Mouse (Mus musculus) megakaryocyte, embryonic 14.5 days (primary cell): ENCODE data around the gene Tle3. TPM values are rescaled to one million over a fixed set of nuclear protein-coding genes. Genes with fewer than 3 reads are reported as not detected.

Experiments used
- H3K27me3 ChIP-seq: replicated peaks from 2 replicates; pipeline ENCODE3; 2012; ENCODE audit warnings: inconsistent platforms
- H3K36me3 ChIP-seq: replicated peaks from 2 replicates; pipeline ENCODE3; 2012; ENCODE audit warnings: low read length, inconsistent platforms, mixed read lengths
- H3K4me1 ChIP-seq: 2 replicates; pipeline ENCODE4 v1.6.1; 2012; ENCODE audit warnings: inconsistent platforms
- H3K4me3 ChIP-seq: replicated peaks from 2 replicates; pipeline ENCODE3; 2012; ENCODE audit warnings: moderate library complexity, mild to moderate bottlenecking, inconsistent platforms
- H3K9me3 ChIP-seq: 2 replicates; pipeline ENCODE4 v1.6.1; 2012; ENCODE audit warnings: inconsistent platforms
- FLI1 ChIP-seq: IDR thresholded peaks from 2 replicates; pipeline ENCODE4 v1.6.1; 2012; ENCODE audit warnings: low read length, inconsistent platforms, mixed read lengths
- GATA1 ChIP-seq: IDR thresholded peaks from 3 replicates; pipeline ENCODE4 v1.6.1; 2012; ENCODE audit warnings: mixed read lengths, low read length, inconsistent platforms, borderline replicate concordance
- polyA plus RNA-seq: library from polyadenylated mRNA; stranded (reverse); fragments of >175 nt; gene quantifications from 2 replicates; pipeline ENCODE4 v1.2.3, GENCODE M21; 2012; ENCODE audit warnings: low replicate concordance; ENCODE audit not compliant: insufficient read depth

The Tle3 gene
- polyA plus RNA-seq, 1 experiment, result 60.7 TPM

DNA sequence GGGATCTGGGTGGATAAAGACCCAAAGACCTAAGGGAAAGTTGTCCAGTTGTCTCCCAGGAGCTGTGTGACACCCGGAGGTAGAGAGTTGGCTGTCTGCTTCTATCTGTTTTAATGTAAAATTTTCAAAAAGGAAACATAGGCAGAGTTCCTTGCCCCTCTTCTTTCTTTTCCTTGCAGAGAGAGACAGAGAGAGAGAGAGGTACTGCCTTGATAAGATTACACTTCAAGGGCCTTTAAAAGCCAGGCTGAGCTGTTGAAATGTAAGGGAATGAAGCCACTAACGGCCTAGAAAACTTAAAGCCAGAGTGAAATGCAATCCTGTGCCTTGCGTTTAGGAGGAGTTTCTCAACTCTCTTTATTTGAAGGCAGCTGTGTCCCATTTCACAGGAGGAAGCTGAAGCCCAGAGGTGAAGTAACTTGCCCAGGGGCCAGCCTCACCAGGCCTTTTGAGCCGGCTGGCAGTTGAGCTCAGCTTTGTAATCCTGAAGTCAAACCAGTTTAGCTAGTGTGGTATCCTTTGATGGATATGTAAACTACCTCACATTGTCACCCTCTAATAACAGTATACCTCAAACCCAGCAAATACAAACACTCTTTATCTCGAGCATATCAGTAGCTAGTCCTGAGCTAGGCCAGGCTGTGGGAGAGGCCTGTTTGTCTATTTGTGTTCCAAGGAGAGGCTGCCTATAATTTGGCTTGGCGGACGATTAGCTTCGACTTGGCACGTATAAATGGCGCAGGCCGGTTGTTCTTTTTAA is 3.8 kb downstream of the Tle3 start:
- H3K4me1 ChIP-seq, result peaks cover 89% of the 10 kb centered on the region
- peaks cover 36% of the 10 kb centered on the region for H3K27me3 ChIP-seq
- no peaks in the 10 kb centered on the region for H3K9me3 ChIP-seq
- TF ChIP-seq FLI1, result no peak
- TF ChIP-seq GATA1, result no peak
- no peak overlapping the region for H3K4me3 ChIP-seq
- H3K36me3 ChIP-seq, result peaks cover 45% of the 10 kb centered on the region

DNA sequence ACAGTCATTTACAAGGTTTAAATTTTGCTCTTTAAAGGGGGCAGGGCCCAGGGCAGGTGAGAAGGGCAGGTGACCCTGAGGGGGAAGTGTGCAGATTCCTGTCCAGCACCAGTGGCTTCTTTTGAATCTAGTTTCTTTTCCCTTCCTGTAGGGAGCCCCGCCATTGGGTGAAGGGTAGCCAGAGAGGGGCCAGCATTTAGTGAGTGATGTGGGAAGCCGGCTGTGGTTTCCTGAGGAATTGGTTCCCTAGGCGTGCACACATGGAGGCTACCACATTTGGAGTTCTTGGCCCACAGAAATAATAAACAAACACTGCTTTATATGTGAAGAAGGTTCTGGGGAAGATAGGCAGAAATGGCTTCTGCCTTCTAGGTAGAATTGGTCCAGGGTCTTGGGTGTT is 4.5 kb downstream of the Tle3 start:
- Histone ChIP-seq H3K9me3 (no peaks in the 10 kb centered on the region), H3K4me3 (no peak overlapping the region), H3K27me3 (peaks cover 39% of the 10 kb centered on the region), H3K4me1 (peaks cover 88% of the 10 kb centered on the region), H3K36me3 (peaks cover 50% of the 10 kb centered on the region)
- no peak for TF ChIP-seq GATA1
- no peak for TF ChIP-seq FLI1

DNA sequence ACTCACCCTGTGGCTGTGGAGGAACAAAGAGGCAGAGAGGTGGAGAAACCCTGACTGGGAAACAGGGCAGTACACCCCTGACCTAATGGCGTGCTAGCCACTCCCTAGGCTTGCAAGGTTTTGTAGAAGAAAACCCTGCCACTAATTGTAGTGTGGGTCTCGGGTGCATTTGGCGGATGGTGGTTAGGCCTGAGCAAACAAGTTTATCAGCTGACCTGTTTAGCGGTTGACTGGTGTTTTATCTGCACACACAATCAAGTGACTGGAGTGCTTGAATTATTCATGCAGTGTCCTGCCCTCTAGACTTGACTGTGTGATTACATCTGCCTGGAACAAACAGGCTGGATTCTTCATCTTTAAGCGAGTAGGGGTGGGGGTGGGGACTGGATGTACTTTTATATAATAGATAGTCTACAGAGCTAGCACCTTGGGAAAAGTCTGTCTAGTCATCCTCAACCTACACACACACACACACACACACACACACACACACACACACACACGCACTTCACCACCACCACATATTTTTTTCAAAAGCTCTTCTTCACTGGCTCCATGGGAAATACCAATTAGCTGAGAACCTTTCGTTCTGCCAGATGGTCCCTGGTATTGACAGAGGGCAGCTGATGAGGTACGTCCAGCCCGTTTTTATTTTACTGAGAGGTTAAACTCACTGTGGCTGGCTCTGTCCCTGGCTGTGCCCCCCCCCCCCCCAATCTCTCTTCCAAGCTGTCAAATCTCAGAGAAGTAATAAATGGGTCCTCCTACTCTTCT is 5.7 kb downstream of the Tle3 start:
- peaks cover 47% of the 10 kb centered on the region for H3K27me3 ChIP-seq
- peaks cover 63% of the 10 kb centered on the region for H3K36me3 ChIP-seq
- TF ChIP-seq FLI1 (no peak), GATA1 (no peak)
- H3K9me3 ChIP-seq, result no peaks in the 10 kb centered on the region
- no peak overlapping the region for H3K4me3 ChIP-seq
- peaks cover 91% of the 10 kb centered on the region for H3K4me1 ChIP-seq

DNA sequence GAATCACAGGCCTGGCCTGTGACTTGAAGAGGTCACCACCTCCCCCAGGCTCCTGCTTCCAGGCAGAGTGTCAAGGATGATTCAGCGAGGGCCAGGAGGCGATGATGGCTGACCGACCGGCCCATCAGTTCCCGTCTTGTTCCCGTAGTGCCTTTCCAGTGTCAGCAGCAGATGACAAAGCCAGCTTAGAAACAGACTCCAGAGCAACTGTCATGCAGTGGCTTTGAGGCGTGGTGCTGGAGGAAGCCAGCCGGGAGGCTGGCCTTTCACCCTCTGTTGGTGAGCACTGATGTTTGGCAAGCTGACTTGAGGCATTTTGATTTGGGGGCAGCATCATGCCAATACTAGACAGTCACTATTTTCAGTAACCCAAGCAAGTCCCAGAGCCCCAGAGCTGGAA is 6.3 kb downstream of the Tle3 start:
- H3K4me1 ChIP-seq, result peaks cover 90% of the 10 kb centered on the region
- no peaks in the 10 kb centered on the region for H3K9me3 ChIP-seq
- H3K27me3 ChIP-seq, result peaks cover 51% of the 10 kb centered on the region
- peaks cover 68% of the 10 kb centered on the region for H3K36me3 ChIP-seq
- TF ChIP-seq FLI1 (no peak), GATA1 (no peak)
- H3K4me3 ChIP-seq, result peak overlapping the region; percentile 33

DNA sequence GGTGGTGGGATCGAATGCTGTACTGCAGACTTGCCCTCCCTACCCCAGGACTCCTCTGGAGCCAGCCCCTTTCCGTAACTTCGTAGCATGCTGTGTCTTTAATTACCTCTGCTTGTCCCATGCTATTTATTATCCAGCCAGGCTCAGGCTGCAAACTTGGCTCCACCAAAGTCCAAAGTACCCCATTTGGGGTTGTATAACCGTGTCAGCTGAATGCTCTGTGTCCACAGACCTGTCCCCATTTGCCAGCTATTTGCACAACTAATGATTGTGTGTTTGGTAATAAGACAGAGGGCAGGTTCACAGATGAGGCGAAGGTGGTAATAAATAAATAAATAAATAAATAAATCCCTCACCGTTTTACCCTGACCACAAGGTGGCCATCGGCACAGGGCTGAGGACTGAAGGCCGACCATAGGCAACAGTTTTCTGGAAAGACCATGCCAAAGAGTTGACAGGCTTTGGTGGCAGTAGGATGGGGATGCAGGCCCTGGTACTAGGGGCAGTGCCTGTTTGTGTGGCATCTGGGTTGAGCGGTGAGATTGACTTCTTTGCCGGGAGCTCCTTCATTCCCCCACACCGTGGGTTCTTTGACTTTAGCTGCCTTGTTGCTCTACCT is 7.0 kb downstream of the Tle3 start:
- peaks cover 88% of the 10 kb centered on the region for H3K4me1 ChIP-seq

DNA sequence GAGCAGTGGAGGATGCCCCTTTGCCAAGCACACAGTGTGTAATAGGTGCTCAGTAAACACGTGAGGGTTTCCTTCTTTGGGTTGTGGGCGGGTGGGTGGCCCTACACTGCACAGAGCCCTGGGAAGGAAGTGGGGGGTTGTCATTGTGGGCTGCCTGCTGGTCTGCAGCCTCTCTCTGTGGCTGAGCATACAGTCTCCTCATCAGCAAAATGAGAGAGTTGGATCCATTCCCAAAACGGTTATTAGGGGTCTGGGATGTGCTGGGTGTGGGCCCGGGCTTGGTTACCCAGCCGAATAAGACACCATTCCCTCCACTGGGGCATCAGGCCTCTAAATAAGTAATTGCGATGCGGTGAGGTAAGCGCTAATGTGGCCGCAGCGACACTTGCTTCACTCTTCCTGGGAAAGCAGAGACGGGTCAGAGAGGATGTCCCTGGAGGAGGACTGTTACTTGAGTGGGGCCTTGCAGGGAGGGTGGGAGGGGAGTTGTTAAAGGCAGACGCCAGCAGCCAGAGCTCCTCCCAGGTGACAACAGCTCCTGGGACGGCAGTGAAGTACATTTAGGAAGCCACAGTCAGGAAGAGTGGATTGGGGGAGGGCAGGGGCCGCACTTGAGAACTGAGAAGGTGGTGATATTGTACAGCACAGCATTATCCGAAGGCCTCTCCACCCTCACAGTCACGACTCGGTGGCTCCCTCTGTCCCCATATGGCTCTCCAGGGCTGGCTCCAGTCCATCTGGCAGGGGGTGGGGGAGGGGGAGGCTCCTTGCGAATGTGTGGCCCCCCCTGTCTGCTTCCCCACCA is 8.3 kb downstream of the Tle3 start:
- Histone ChIP-seq H3K9me3 (no peaks in the 10 kb centered on the region), H3K27me3 (peaks cover 50% of the 10 kb centered on the region), H3K36me3 (peaks cover 81% of the 10 kb centered on the region), H3K4me3 (peak overlapping the region; percentile 81), H3K4me1 (peaks cover 87% of the 10 kb centered on the region)
- TF ChIP-seq FLI1 (no peak), GATA1 (no peak)

More for the DNA sequence above, 7.0 kb downstream of the Tle3 start:
- no peak for TF ChIP-seq GATA1
- no peak for TF ChIP-seq FLI1
- H3K9me3 ChIP-seq, result no peaks in the 10 kb centered on the region
- H3K4me3 ChIP-seq, result no peak overlapping the region
- peaks cover 73% of the 10 kb centered on the region for H3K36me3 ChIP-seq
- peaks cover 50% of the 10 kb centered on the region for H3K27me3 ChIP-seq

DNA sequence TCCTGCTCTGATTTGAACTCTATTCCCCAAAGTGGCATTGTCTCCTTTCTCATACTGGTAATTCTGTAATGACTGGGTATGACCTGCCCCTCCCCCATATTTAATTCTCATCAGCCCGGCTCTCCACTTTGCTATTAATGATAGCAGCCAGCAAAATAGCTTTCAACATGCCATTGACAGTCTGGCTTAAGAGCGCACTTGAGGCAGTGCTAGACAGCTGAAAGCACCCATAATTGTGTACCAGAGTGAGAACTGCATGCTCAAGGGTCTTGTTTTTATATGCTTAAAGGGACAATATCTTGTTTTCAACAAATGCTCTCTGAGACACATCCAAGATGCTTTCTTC is 8.9 kb downstream of the Tle3 start:
- Histone ChIP-seq H3K9me3 (no peaks in the 10 kb centered on the region), H3K27me3 (peaks cover 50% of the 10 kb centered on the region), H3K36me3 (peaks cover 76% of the 10 kb centered on the region), H3K4me3 (no peak overlapping the region), H3K4me1 (peaks cover 88% of the 10 kb centered on the region)
- TF ChIP-seq FLI1 (no peak), GATA1 (no peak)

DNA sequence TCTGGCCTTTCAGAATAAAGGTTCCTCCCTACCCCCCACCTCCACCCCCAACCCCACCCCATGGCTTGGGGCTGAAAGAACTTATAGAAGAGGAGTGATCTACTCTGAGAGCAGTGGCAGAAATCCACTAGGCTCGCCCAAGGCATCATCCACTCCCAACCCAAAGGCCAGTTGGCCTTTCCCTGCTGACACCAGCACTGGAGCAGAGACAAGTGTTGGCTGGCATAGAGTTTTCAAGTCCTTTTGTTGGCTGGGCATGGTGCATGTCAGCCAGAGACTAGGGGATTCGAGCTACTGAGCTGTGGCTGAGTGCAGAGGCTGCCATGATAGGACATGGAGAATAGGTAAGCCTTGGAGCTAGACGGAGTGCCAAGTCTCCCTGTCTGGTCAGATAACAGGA is 9.3 kb downstream of the Tle3 start:
- H3K4me1 ChIP-seq, result peaks cover 87% of the 10 kb centered on the region
- TF ChIP-seq GATA1 (no peak), FLI1 (no peak)
- H3K36me3 ChIP-seq, result peaks cover 75% of the 10 kb centered on the region
- peaks cover 50% of the 10 kb centered on the region for H3K27me3 ChIP-seq
- H3K9me3 ChIP-seq, result no peaks in the 10 kb centered on the region
- no peak overlapping the region for H3K4me3 ChIP-seq

DNA sequence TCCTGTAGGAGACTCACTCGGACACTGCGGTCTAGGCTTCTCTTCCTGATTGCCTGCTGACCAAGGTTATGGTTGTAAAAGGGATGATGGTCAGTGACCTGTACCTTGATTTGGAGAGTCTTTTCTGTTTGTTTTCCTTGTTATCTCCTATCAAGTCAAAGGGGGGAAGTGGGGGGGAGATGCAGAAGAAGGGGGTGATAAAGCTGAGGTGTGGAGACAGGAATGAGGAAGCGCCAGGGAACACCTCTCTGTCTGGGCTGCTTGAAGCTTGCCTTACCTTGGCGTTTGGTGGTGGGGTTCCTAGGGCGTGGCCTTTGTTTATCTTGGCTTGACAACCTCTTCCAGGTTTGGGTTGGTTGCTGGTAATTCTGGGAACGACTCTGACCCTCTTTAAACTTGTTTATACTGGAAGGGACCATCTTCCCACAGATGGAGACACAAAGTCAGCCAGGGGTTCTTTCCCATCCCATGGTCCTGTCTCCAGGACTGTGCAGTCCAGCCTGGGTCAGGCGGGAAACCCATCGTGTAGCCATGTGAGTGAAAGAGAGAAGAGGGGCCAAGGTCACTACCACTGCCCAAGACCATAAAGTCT is 10.5 kb downstream of the Tle3 start:
- H3K4me3 ChIP-seq, result no peak overlapping the region
- TF ChIP-seq FLI1 (no peak), GATA1 (no peak)
- peaks cover 53% of the 10 kb centered on the region for H3K27me3 ChIP-seq
- H3K4me1 ChIP-seq, result peaks cover 76% of the 10 kb centered on the region
- H3K36me3 ChIP-seq, result peaks cover 76% of the 10 kb centered on the region
- H3K9me3 ChIP-seq, result no peaks in the 10 kb centered on the region
